Mouse (Mus musculus) spleen, postnatal 36 days (tissue): Measurements from ENCODE around the gene Olfr223.
"Not testable (repeated sequence)": the region's sequence is repeated elsewhere in the genome, so short reads cannot be mapped to it uniquely, and the experiment has no call there.

Experiments used
- DNase-seq, 2 experiments: peaks; one replicate each; pipeline ENCODE4 v3.0.0; 2022; ENCODE audit warnings: low spot score in 2 of 2, mixed read lengths in 1 of 2

Gene Olfr223

DNA sequence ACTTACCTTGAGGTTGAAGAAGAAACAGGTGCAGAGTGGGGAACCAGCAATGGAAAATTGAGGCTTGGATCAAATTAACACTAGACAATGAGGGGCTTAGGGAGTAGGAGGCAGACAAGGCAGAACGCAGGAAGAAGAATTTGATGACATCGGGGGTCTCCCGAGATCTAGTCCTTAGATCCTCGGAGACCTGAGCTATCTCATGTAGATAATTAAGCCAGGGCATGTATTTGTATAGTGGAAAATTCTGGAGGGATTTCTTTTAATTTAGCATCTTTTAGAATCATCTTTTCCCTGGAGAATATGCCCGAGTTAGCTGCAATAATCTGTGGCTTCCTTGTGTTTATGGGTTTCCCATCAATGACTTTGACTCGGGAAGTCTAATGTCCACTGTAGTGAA lies at the start of gene Olfr223:
Gene Olfr223, minus strand, starts transcription at position 101 of the 400 bp plus-strand sequence.
- no peak for DNase-seq

DNA sequence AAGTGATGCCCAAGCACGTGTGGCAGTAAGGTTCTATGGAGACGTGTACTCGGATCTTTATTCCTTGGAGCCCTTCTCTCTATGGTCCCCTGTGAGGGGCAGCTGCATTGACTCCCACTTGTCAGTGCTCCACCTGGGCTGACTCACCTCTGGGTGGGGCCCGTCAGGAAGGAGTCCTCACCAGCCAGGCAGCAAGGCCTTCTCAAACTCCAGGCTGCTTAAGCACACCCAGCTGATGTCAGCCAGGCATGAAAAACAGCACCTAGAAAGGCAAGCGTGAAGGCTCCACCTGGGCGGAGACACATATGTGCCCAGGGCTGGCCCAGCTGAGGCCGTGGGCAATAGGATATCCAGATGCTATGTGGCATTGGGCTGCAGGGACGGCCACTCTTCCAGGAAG lies 49.3 kb upstream of the Olfr223 start:
- DNase-seq, result no peak

- no peak for DNase-seq
Observed at GRCm38 (mm10) chr11:59641227-59641626, 48.1 kb upstream of the Olfr223 start.

DNA sequence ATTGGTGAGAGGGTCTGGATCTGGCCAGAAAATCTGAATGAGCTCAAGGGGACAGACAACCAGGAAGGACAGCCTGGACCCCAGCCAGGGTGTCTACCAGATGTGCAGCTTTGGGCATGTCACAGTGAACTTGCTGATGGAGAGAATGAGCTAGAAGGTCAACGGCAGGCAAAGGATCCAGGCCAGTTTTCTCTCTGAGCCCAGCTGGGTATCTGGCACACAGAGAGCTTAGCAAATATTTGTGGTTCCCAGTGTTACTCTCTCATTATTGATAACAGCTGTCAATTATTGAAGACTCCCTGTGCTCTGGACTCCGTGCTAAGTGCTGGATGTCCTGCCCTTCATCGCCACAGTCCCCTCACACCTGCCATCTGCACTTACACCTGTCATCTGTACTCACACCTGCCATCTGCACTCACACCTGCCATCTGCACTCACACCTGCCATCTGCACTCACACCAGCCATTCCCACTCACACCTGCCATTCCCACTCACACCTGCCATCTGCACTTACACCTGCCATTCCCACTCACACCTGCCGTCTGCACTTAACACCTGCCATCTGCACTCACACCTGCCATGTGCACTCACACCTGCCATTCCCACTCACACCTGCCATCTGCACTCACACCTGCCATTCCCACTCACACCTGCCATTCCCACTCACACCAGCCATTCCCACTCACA lies 47.0 kb upstream of the Olfr223 start:
- no peak for DNase-seq

DNA sequence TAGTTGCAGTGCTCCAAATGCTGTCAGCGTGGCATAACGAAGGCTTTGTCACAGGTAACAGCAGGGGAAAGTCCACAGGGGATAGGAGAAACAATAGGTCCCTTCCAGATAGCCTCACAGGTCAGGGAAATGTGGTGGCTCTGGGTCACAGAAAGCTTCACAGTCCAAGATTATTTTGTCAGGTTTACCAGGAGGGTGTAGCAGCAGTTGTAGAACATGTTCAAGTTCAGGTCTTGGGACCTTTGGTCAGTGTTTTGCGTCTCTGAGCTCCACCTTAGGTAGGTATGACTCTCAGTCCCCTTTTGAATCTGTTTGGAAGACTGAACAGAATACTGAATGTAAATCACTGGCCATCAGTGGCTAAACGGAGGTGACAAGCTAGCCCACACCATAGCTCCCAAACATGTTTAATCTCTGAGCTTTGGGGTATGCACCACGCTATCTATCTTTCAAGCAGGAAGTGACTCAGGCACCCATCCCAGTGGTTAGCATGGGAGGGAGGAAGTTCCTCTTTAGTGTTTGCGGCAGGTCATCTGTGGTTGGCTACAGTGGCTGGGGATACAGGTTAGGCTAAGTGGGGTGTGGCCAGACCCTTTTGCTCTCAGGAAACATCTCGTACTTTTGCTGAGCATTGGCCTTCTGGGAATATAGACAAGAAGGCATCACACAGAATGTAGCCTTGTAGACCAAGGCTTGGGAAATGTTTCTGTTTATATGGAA lies 43.8 kb upstream of the Olfr223 start:
- peak; percentile 38 to 47 for DNase-seq

- no peak for DNase-seq
Observed at GRCm38 (mm10) chr11:59635821-59636694, 43.0 kb upstream of the Olfr223 start.

GRCm38 (mm10) chr11:59635251-59635795 lies 42.2 kb upstream of the Olfr223 start:
- no peak for DNase-seq

DNA sequence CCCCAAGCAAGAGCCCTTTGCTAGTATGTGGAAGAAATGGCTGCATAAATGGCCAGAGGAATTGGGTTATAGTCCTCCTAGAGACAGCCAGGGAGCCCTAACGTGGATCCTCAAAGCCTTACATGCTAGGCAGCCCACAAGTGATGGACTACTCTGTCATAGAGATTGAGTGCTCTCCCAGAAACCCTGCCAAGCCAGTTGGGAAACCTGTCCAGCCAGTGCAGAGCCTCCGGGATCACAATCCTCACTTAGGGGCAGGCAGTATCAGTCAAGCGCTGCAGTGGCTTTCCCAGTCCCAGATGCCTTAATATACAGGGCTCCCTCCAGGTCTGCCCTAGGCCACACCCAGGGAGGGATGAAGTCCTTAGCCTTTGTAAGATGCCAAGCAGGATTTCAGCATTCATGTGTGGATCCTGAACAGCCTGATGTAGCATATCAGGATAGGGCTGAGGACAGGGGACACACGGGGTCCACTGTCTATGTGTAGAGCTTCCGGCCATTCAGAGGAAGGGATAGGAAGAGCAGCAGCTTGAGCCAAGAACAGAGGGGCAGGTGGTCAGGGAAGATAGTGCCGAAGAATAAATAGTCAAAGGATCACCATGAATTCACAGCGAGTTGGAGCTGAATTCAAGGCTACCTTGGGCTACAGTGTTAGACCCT lies 41.0 kb upstream of the Olfr223 start:
- no peak for DNase-seq

GRCm38 (mm10) chr11:59633037-59633436 lies 39.9 kb upstream of the Olfr223 start:
- peak; percentile 12 to 45 for DNase-seq

- no peak for DNase-seq
Observed at GRCm38 (mm10) chr11:59631980-59632379, 38.9 kb upstream of the Olfr223 start.

DNA sequence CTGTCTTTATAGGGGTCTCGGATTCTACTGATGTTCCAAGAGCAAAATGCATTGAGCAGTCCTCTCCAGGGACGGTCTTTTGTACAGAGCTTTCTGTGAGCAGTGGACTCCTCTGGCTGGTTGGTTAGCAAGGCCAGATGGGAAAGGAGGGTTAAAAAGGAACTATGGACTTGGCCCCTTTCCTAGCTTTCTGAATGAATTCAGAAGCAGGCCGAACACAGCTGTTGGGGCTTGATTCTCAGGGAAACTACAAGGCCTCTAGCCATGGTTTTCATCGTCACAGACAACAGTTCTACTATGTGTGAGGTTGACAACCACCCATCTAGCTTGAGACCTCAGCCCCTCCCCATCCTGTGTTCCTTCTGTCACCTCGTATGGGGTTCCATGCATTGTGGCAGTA lies 36.8 kb upstream of the Olfr223 start:
- DNase-seq, result no peak

DNA sequence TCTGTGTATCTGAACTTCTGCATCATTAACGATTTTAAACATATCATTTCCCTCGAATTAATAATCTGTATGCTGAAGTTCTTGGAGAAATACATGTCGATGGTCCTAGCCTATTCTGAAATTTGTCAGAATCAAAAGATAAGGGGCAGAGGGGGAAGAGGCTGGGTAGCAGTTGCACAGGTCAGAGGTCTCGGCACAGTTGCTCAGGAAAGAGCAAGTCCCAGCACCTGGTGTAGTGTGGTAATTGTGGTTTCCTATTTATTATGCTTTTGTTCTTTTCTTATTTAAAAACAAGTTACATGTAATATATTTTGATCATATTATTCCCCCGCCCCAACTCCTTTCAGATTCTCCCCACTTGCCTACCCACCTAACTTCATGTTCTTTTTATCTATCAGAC lies 35.1 kb upstream of the Olfr223 start:
- no peak for DNase-seq

GRCm38 (mm10) chr11:59626192-59626591 lies 33.1 kb upstream of the Olfr223 start:
- no peak for DNase-seq

DNA sequence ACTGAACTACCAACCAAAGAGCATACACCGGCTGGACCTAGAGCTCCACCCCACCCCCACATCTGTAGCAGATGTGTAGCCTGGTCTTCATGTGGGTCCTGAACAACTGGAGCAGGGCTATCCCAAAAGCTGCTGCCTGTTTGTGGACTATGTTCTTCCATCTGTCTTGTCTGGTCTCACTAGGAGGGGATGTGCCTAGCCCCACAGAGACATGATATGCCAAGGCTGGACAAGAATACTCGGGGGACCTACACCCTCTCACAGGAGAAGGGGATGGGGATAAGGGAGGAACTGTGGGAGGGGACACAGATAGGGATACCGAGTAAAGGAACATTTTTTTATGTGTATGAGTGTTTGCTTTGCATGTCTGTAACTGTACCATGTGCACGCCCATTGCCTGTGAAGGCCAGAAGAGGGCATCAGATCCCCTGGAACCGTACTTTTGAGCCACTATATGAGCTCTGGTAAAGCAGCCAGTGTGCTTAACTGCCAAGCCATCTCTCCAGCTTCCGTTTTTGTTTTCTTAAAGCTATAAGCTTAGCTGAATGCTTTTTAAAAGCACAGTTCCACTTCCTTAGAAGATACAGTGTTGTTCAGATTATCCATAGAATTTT lies 31.0 kb upstream of the Olfr223 start:
- DNase-seq, result peak; percentile 48 to 55

- DNase-seq, result no peak
Observed at GRCm38 (mm10) chr11:59622214-59622613, 29.1 kb upstream of the Olfr223 start.

- not testable (repeated sequence) for DNase-seq
Observed at GRCm38 (mm10) chr11:59616986-59617385, 23.9 kb upstream of the Olfr223 start.

- DNase-seq, result no peak
Observed at GRCm38 (mm10) chr11:59614120-59614519, 21.0 kb upstream of the Olfr223 start.

DNA sequence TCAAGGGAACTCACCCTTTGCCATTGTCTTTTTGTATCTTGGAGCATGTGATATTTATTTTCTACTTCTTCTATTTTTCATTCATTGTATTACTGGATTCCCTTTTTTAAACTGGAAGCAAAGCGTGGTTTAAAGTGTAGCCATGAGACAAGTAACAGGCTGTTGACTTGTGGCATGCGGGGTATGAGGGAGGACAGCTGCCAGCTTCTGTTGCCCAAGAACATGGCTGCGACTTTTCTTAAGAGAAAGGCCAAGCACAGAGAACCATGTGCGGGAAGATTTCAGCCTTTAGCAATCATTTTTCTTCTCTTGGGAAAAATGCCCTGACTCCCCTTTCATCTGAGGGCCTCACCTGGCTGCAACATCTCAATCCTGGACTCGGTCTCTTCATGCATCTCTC lies 18.6 kb upstream of the Olfr223 start:
- no peak for DNase-seq

DNA sequence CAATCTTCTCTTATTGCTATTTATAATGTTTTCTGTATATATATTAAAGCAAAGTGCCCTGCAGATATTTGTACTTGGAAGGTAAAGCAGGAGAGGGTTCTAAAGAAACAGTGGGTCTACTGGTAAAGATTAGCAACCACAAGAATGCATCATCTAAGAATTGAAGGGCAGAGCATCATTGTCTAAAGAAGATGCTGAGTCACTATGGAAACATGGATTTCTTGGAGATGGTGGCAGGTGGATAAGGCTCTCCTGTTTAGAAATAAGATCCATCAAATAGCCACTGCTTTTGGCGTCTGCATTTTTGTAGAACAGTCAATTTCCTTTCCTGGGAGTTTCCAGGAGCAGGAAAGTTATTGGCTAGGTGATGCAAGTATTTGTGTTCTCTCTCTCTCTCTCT lies 9.2 kb upstream of the Olfr223 start:
- no peak for DNase-seq

GRCm38 (mm10) chr11:59600872-59601271 lies 7.8 kb upstream of the Olfr223 start:
- DNase-seq, result no peak

- no peak for DNase-seq
Observed at GRCm38 (mm10) chr11:59599211-59599610, 6.1 kb upstream of the Olfr223 start.
